Mouse (Mus musculus) T-helper 2 cell (primary cell): ENCODE data around the gene N4bp2l2.
"Not testable (repeated sequence)": the region's sequence is repeated elsewhere in the genome, so short reads cannot be mapped to it uniquely, and the experiment has no call there.

Experiments used
- in situ Hi-C: fragments of 300-600 bp; cut with MboI, MseI; formaldehyde crosslinking; loops from one replicate; pipeline ENCODE4 v1.15.1; 2025; ENCODE audit warnings: high pct_unique_total_duplicates

The N4bp2l2 gene

GRCm38 (mm10) chr5:150644926-150645325 lies 21.1 kb downstream of the N4bp2l2 start:
- in situ Hi-C loops = no loop called here

- in situ Hi-C loops = not testable (repeated sequence)
Observed at GRCm38 (mm10) chr5:150643390-150643789, 22.6 kb downstream of the N4bp2l2 start.

GRCm38 (mm10) chr5:150641440-150641839 lies 24.5 kb downstream of the N4bp2l2 start:
- in situ Hi-C loops = no loop called here

GRCm38 (mm10) chr5:150629692-150630091 lies 36.3 kb downstream of the N4bp2l2 start:
- in situ Hi-C loops = no loop called here

GRCm38 (mm10) chr5:150629272-150629671 lies 36.7 kb downstream of the N4bp2l2 start:
- in situ Hi-C loops = no loop called here

- in situ Hi-C loops = no loop called here
Observed at GRCm38 (mm10) chr5:150625528-150625927, 40.5 kb downstream of the N4bp2l2 start.

GRCm38 (mm10) chr5:150622792-150623191 lies 43.2 kb downstream of the N4bp2l2 start:
- in situ Hi-C loops = no loop called here

GRCm38 (mm10) chr5:150621592-150621991 lies 44.4 kb downstream of the N4bp2l2 start:
- in situ Hi-C loops = no loop called here

GRCm38 (mm10) chr5:150620588-150621135 lies 45.3 kb downstream of the N4bp2l2 start:
- in situ Hi-C loops = no loop called here

- in situ Hi-C loops = no loop called here
Observed at GRCm38 (mm10) chr5:150618599-150619355, 47.2 kb downstream of the N4bp2l2 start.

GRCm38 (mm10) chr5:150616731-150617130 lies 49.3 kb downstream of the N4bp2l2 start:
- in situ Hi-C loops = no loop called here

GRCm38 (mm10) chr5:150616216-150616615 lies 49.8 kb downstream of the N4bp2l2 start:
- in situ Hi-C loops = no loop called here

- in situ Hi-C loops = no loop called here
Observed at GRCm38 (mm10) chr5:150614054-150614453, 51.9 kb downstream of the N4bp2l2 start.

- in situ Hi-C loops = no loop called here
Observed at GRCm38 (mm10) chr5:150611697-150612096, 54.3 kb downstream of the N4bp2l2 start.

GRCm38 (mm10) chr5:150611136-150611535 lies 54.8 kb downstream of the N4bp2l2 start:
- in situ Hi-C loops = no loop called here

- in situ Hi-C loops = no loop called here
Observed at GRCm38 (mm10) chr5:150607631-150608030, 58.4 kb downstream of the N4bp2l2 start.

- in situ Hi-C loops = no loop called here
Observed at GRCm38 (mm10) chr5:150606131-150606530, 59.9 kb downstream of the N4bp2l2 start.

GRCm38 (mm10) chr5:150601441-150602230 lies 64.3 kb downstream of the N4bp2l2 start:
- in situ Hi-C loops = no loop called here

GRCm38 (mm10) chr5:150600554-150601440 lies 65.2 kb downstream of the N4bp2l2 start:
- in situ Hi-C loops = no loop called here

- in situ Hi-C loops = no loop called here
Observed at GRCm38 (mm10) chr5:150599301-150600294, 66.4 kb downstream of the N4bp2l2 start.
